Mouse (Mus musculus) urinary bladder, postnatal 10 days (tissue): ENCODE measurements around the gene Rbbp9.
"Not testable (repeated sequence)": the region's sequence is repeated elsewhere in the genome, so short reads cannot be mapped to it uniquely, and the experiment has no call there.

Experiments used
- DNase-seq: peaks from one replicate; pipeline ENCODE4 v3.0.0; 2022; ENCODE audit warnings: low spot score

Rbbp9 gene

GRCm38 (mm10) chr2:144550529-144550928 is at the start of gene Rbbp9:
Rbbp9 (minus strand) TSS chr2:144550869.
- DNase-seq: no peak

DNA sequence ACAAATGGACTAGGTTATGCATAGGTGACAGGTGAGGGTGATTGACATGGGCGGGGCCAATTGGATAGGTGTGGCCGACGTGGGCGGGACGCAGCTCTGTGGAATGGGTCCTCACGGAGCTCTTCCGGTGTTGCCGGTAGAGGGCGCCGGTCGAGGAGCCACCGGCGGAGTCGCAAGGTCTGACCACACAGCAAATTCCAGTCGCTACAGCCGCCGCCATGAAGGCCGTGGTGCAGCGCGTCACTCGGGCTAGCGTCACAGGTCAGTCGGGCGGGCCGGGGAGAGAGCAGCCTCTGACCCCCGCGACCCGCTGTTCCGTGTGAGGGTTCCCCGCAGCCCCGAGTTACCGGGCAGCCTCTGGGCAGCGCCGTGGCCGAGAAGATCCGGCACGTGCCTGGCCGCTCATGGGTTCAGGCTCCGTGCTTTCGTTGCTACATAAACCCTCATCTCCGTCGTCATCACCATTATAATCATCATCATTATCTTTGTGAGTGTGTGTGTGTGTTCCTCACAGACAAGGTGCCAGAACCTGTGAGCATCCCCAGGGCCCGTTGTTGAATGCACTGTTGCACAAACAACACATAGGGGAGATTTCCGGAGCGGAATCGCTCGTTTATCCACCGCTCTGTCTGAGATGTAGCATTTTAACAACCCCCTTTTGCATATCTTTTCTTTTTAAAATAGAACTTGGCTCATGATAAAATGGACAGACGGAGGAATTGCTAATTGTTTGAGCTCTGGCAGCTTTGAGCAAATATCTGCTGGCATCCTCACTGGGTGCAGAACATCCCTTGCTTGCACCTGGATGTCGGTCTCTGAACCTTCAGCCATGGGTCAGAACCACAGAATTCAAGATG is 49.4 kb upstream of the Rbbp9 start, which contains the start of gene Dtd1:
Gene Dtd1 (plus strand): TSS at position 67 of the 857 bp plus-strand sequence.
- DNase-seq: peak; percentile 45

- no peak for DNase-seq
These were observed 47.3 kb upstream of the Rbbp9 start for GRCm38 (mm10) chr2:144598006-144598405.

DNA sequence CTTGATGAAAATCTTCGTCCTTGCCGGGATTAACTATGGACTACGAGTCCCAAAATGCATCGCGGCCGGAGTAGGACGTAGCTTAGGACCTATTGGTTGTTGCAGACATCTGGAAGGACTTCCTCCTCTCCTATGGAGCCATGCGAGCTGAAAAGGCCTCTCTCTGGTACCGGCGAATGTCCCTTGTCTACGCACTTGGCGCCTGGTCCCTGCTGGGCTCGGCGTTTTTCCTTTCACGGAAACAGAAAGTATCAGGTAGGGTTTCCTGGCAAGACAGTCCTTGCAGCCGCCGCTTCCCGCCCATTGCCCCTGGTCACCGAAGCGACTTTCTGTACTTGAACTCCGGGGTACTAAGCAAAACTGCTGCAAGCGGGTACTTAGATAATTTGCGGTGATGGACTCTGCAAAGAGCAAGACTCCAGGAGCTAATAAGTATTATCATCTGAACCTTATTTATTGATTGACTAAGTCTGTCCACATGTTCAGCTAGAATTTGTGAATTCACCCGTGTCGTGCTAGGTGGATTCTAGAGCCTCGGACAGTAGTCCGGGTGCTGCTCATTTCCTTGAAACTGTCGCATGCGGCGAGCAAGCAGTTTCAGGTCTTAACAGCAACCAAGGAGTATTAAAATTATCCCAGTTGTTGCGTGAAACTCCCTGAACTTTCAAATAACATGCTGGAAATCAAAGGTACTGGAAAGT is 43.4 kb upstream of the Rbbp9 start, which contains the start of gene Smim26:
Gene Smim26 (plus strand): TSS at position 104 of the 701 bp plus-strand sequence.
- DNase-seq: no peak

- DNase-seq: not testable (repeated sequence)
These were observed 42.4 kb upstream of the Rbbp9 start for GRCm38 (mm10) chr2:144593036-144593435.

GRCm38 (mm10) chr2:144588723-144589122 is 38.1 kb upstream of the Rbbp9 start:
- DNase-seq: no peak

DNA sequence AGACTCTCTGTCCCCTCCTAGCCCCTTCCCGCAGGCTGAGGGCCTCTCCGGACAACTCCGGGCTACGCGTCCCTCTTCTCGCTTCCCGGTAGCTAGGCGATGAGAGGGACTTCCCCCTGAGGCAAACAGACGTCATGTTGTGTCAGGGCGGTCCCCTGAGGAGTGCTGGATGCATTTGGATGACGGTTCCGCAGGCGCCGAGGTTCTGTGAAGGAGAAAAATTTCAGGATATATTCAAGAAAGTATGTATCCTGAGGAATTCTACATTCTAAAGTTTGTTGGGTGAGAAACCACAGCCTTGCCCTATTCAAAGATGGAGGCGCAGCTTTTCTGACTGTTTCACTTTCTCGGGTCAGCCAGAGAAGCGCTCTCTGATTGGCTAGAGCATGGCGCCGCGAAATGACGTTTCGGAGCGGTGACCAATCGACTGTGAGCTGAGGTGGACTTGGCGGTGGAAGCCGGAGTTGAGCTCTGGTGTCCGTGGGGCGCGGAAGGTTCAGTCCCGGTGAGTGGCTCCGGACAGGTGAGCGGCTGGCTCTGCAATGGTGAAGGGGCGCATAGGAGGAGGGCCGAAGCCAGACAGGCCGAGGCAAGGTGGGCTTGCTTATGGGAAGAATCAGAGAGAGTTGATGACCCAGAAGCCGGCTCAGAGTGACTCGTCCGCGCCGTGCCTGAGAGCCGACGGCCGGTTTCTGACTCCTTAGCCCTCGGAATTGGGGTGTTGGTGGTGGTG is 5.3 kb upstream of the Rbbp9 start, which contains the start of gene Sec23b:
Gene Sec23b (plus strand): TSS at position 410 of the 733 bp plus-strand sequence.
- peak; percentile 91 for DNase-seq

DNA sequence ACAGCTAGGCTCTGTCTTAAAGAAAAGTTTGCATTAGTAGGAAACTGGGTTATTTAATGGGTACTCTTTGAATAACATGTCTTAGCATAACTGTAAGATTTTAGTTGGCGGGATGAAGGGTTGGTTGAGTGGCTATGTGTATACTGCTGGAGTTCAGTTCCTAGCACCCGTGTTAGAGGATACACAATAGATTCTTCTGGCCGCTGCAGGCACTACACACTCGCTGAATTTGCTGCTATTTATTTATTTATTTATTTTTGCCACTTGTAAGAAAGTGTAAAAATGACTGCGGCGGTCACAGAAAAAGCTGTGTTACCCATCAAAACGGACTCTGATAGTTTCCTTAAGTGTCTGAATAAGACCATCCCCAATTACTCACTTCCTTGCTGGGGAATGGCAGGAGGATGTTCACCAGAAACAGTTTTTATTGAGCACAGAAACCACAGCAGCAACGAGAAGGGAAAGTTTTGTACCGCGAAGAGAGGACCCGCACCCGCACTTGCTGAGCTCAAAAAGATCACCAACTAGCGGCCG is 4.7 kb upstream of the Rbbp9 start:
- no peak for DNase-seq

DNA sequence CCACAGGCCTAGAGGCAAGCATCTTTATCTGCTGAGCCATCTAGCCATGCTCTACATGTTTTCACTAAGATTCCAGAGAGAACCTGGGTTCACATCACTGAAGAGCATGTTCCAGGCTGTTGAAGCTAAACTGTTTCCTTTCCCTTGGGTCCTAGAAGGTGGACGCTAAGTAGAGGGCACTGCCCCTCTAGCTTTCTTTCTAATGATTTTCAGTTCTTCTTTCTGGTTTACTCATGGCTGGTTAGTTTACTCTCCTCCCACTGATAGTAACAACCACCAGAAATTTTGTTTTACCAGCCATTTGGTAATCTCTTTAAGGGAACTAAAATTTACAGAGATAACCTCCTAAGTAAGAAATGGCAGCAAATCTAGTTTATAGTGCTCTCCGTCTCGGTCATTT is 3.2 kb upstream of the Rbbp9 start:
- no peak for DNase-seq

- no peak for DNase-seq
These were observed 3.1 kb downstream of the Rbbp9 start for GRCm38 (mm10) chr2:144547559-144547958.

GRCm38 (mm10) chr2:144545481-144545880 is 5.2 kb downstream of the Rbbp9 start:
- DNase-seq: no peak

GRCm38 (mm10) chr2:144545061-144545460 is 5.6 kb downstream of the Rbbp9 start:
- DNase-seq: no peak

GRCm38 (mm10) chr2:144544630-144545029 is 6.0 kb downstream of the Rbbp9 start:
- no peak for DNase-seq

DNA sequence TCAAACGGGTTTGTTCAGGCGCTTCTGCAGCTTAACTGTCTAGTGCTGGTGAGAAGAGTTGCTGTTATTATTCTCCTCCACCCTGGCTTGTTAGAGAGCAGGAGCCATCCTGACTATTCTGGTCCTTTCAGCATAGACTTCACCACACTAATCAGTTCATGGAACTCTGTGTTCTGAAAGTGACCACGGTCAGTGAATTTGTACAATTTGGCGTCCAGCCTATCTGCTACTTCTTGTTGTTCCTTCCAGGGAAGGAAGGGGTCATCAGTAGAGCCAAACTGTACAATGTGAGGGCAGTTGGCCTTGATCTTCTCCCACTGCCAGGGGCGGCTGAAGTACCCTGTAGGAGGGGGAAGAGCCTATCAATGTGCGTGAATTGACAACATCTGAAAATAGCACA is 7.0 kb downstream of the Rbbp9 start:
- no peak for DNase-seq

GRCm38 (mm10) chr2:144541246-144541645 is 9.4 kb downstream of the Rbbp9 start:
- no peak for DNase-seq

GRCm38 (mm10) chr2:144537123-144537522 is 13.5 kb downstream of the Rbbp9 start:
- no peak for DNase-seq

DNA sequence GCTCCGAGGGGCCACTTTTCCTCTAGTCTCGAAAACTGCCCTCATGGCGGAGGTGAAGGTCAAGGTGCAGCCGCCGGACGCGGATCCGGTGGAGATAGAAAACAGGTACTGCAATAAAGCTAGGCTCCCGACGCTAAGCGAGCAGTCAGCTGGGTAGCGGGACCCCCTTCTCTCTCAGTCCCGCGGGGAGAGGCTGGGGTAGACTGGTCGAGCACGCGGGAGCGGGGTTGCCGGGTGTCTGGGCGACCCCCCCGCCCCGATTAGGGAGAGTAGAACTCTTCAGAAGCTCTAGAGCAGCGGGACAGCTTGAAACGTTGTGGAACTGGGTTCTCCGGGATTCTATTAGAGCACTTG is 22.9 kb downstream of the Rbbp9 start:
- DNase-seq: no peak

DNA sequence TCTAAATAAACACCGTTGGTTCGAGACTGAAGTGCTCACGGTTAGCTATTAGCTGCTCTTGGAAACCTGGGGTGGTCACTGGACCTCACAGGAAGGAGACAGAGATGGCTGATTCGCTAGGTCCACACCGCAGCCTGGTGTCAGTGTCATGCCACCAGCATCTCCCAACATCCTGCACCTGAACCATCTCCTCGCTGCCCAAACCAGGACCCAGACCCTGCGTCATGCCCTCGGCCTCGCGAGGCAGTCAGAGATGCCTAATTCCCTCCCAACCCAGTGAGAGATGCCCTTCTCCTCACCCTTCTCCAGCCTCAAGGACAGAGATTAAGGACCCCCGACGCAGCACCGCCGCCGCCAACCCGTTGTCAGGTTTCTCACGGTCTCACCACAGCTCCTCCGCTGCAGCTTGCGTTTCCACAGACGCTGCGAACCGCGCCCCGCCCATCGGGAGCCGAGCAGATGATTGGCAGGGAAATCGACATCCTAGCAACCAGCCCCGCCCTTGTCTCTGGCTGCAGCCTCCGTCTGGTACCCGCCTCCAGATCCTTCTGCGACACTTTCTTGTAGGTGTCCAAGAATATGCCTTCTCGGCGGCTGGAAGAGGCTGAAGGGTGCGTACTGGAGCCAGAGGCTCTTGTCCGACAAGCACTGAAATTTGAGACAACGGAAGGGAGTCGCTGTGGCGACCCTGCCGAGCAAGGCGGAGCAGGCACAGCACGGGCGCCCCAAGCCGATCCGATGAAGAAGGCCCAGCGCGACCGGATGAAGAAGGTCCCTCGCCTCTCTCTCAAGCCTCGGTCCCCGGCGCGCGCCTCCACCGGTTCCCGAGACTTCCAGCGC is 23.5 kb downstream of the Rbbp9 start, which contains the start of the genes Dzank1 and Polr3f:
Gene Dzank1 (minus strand): TSS at position 434 of the 840 bp plus-strand sequence.
Gene Polr3f (plus strand): TSS at position 738 of the 840 bp plus-strand sequence.
- peak; percentile 84 for DNase-seq

- DNase-seq: no peak
These were observed 24.8 kb downstream of the Rbbp9 start for GRCm38 (mm10) chr2:144525856-144526255.

DNA sequence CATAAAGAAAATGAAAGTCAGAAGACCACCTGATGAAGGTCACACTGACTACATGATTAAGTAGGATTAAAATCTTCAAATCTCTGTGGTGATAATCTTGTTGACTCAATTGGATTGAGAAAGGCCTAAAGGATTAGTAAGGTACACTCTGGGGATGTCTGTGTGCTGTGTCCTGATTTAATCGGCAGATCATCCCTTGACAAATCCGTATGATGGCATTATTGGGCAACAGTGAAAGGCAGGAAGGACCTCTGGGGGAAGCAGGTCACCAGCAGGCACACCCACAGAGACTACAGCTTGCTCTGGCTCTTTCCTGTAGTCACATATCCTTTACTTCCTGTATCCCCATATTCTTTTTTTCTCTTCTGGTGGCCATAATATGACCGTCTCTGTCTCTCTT is 30.9 kb downstream of the Rbbp9 start:
- no peak for DNase-seq

DNA sequence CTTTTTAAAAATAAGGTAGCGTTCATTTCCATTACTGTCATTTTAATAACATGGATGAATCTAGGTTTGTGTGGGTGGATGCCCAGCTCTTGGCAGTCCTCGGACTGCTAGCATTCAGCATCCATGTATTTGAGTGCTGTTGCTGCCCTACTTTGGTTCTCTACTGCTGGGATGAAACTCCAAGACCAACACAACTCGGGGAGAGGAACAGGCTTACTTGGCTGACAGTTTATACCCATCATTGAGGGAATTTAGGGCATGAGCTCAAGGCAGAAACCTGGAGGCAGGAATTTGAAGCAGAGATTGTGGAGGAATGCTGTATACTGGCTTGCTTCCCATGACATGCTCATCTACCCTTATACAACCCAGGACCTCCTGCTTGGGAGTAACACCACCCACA is 36.0 kb downstream of the Rbbp9 start:
- DNase-seq: no peak
